Mouse (Mus musculus) urinary bladder, adult 18-20 months (tissue): ENCODE data around the gene Apol7a.
A peak's percentile ranks its signal among the peaks of the same experiment; 100 is the strongest.

ENCODE experiments used
- DNase-seq, 2 experiments: peaks; one replicate each; pipeline ENCODE4 v3.0.0; 2022; ENCODE audit warnings: low spot score in 2 of 2, mixed read lengths in 2 of 2

Apol7a gene

GRCm38 (mm10) chr15:77348146-77348545, 50.8 kb downstream of the Apol7a start:
- no peak for DNase-seq

GRCm38 (mm10) chr15:77344127-77345125, 54.5 kb downstream of the Apol7a start:
- DNase-seq = no peak

GRCm38 (mm10) chr15:77343527-77344091, 55.3 kb downstream of the Apol7a start:
- peak; percentile 48 to 51 for DNase-seq

GRCm38 (mm10) chr15:77342962-77343526, 55.9 kb downstream of the Apol7a start:
- no peak for DNase-seq

- no peak for DNase-seq
These were observed 56.9 kb downstream of the Apol7a start for GRCm38 (mm10) chr15:77342005-77342404.

- DNase-seq = no peak
These were observed 58.3 kb downstream of the Apol7a start for GRCm38 (mm10) chr15:77340581-77340980.

GRCm38 (mm10) chr15:77338924-77339429, 59.9 kb downstream of the Apol7a start:
- no peak for DNase-seq

GRCm38 (mm10) chr15:77338451-77338850, 60.5 kb downstream of the Apol7a start:
- DNase-seq = no peak
